Mouse (Mus musculus) E14TG2a.4 (cell line): ENCODE measurements around the gene Plcb1.

Experiments used
- CTCF ChIP-seq: conservative IDR thresholded peaks from 2 replicates; pipeline ENCODE4 v1.5.1; 2014; ENCODE audit warnings: low read length
- POU5F1 ChIP-seq: IDR thresholded peaks from 2 replicates; pipeline ENCODE4 v1.6.1; 2014; ENCODE audit warnings: low read length, borderline replicate concordance

- TF ChIP-seq CTCF (no peak), POU5F1 (no peak)
Observed at GRCm38 (mm10) chr2:134976796-134977330, 191.0 kb downstream of the Plcb1 start.
